Mouse (Mus musculus) testis, adult 2 months (tissue): ENCODE data around the gene 4933405L10Rik. TPM values are rescaled to one million over a fixed set of nuclear protein-coding genes. Genes with fewer than 3 reads are reported as not detected.
A peak's percentile ranks its signal among the peaks of the same experiment; 100 is the strongest.

Experiments used
- H3K27ac ChIP-seq: fragments of 200-500 bp; 2 replicates; pipeline ENCODE4 v1.5.1; 2012; ENCODE audit warnings: low read depth, low read length; ENCODE audit not compliant: control insufficient read depth, insufficient read depth
- H3K27me3 ChIP-seq: fragments of 200-500 bp; 2 replicates; pipeline ENCODE4 v1.6.1; 2012; ENCODE audit warnings: mild to moderate bottlenecking, low read length, moderate library complexity; ENCODE audit not compliant: control insufficient read depth, insufficient read depth
- H3K36me3 ChIP-seq: fragments of 200-500 bp; 2 replicates; pipeline ENCODE4 v1.6.1; 2012; ENCODE audit warnings: mild to moderate bottlenecking, low read length; ENCODE audit not compliant: control insufficient read depth, insufficient read depth
- H3K4me1 ChIP-seq: fragments of 200-500 bp; 2 replicates; pipeline ENCODE4 v1.6.1; 2012; ENCODE audit warnings: low read length; ENCODE audit not compliant: control insufficient read depth, insufficient read depth
- H3K4me3 ChIP-seq: fragments of 200-500 bp; 2 replicates; pipeline ENCODE4 v1.5.1; 2012; ENCODE audit warnings: low read depth, mild to moderate bottlenecking, low read length, moderate library complexity, mixed read lengths; ENCODE audit not compliant: control insufficient read depth
- CTCF ChIP-seq: fragments of 200-500 bp; IDR thresholded peaks from 2 replicates; pipeline ENCODE4 v1.5.1; 2012; ENCODE audit warnings: low read depth, mild to moderate bottlenecking, inconsistent platforms, low read length, moderate library complexity; ENCODE audit not compliant: control insufficient read depth, insufficient read depth, insufficient replicate concordance
- POLR2A ChIP-seq: fragments of 200-500 bp; IDR thresholded peaks from 2 replicates; pipeline ENCODE4 v1.6.1; 2012; ENCODE audit warnings: low read depth, mild to moderate bottlenecking, inconsistent platforms, low read length, moderate library complexity; ENCODE audit not compliant: control insufficient read depth
- polyA plus RNA-seq: library from polyadenylated mRNA; depleted of rRNA; stranded (reverse); fragments of >200 nt; gene quantifications from 2 replicates; pipeline ENCODE4 v1.2.3, GENCODE M21; 2012

The 4933405L10Rik gene
- polyA plus RNA-seq, 1 experiment = 60.1 TPM

DNA sequence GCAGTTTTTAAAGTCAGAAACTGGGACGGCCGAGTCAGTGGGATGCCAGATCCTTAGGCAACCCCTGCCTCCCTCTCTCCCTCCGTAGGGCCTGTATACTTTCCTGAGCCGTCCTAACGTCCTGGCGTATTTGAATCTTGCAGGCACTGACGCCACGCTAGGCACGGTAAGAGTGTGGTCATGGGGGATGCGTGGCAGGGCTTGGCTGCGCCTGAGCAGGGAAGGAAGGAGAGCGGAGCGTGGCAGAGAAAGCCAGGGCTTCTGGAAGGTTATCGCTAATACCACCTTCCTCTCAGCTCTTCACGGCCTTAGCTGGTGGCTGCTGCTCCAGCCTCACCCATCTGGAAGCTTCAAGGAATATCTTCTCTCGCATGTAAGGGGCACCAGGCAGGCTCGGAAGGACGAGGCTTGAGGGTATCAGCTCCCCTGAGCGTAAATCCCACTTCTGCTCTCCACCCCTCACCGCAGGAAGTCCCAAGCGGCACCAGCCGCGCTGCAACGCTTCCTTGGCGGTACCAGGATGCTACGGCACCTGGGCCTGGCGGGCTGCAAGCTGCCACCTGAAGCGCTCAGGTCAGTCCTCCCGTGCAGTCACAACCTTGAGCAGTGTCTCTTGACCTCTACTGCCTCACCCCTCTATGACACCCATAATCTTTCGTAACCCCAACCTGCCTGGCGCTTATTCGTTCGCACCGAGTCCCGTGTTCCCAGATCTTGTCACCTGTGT, 18.0 kb upstream of the 4933405L10Rik start:
- no peaks in the 10 kb centered on the region for H3K36me3 ChIP-seq
- H3K27ac ChIP-seq = no peak overlapping the region
- no peak for TF ChIP-seq POLR2A
- no peak for TF ChIP-seq CTCF
- H3K4me1 ChIP-seq = peaks cover 15% of the 10 kb centered on the region
- no peak overlapping the region for H3K4me3 ChIP-seq
- no peaks in the 10 kb centered on the region for H3K27me3 ChIP-seq

GRCm38 (mm10) chr8:105689983-105690360, 17.5 kb upstream of the 4933405L10Rik start:
- TF ChIP-seq CTCF (no peak), POLR2A (no peak)
- Histone ChIP-seq H3K4me1 (peaks cover 16% of the 10 kb centered on the region), H3K27ac (no peak overlapping the region), H3K36me3 (no peaks in the 10 kb centered on the region), H3K4me3 (no peak overlapping the region), H3K27me3 (no peaks in the 10 kb centered on the region)

DNA sequence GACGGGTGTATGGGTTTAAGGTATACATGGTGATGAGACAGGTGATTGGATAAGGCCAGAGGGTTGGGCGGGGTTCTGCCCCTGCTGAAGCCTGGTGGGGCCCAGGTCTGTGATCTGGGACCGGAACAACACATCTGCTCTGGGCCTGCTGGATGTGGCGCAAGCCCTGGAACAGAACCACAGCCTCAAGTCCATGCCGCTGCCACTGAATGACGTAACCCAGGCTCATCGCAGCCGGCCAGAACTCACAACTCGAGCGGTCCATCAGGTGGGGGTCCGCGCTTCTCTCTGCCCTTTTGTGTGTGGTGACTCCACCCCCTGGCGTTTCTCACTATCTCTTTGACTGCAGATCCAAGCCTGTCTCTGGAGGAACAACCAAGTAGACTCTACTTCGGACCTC, 16.5 kb upstream of the 4933405L10Rik start:
- Histone ChIP-seq H3K27ac (no peak overlapping the region), H3K4me1 (peaks cover 19% of the 10 kb centered on the region), H3K36me3 (no peaks in the 10 kb centered on the region), H3K4me3 (no peak overlapping the region), H3K27me3 (no peaks in the 10 kb centered on the region)
- TF ChIP-seq POLR2A (no peak), CTCF (no peak)

DNA sequence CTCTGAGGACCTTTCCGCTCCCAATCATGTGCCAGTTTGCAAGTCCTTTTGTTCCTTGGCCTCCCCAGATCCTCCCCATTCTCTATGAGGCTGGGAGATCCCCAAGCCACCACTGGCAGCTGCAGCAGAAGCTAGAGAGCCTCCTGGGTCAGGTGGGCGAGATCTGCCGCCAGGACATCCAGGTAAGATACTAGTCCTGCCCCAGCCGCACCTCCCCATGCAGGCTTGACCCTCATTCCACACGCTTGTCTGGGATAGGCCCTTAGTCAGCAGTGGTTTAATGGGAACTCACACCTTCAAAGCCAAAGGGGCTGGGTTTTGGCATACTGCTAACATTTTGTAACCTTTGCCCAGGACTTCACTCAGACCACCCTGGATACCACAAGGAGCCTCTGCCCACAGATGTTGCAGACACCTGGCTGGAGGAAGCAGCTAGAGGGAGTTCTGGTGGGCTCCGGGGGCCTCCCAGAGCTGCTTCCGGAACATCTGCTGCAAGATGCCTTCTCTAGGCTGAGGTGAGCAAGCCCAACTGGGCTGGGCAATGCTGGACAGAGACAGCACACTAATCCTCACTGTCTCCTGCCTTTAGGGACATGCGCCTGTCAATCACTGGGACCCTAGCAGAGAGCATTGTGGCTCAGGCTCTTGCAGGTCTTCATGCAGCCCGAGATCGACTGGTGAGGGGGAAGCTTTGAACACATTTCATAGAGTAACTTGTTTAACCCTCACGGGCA, 14.8 kb upstream of the 4933405L10Rik start:
- H3K36me3 ChIP-seq = no peaks in the 10 kb centered on the region
- H3K4me1 ChIP-seq = peaks cover 19% of the 10 kb centered on the region
- TF ChIP-seq CTCF (no peak), POLR2A (no peak)
- H3K27ac ChIP-seq = no peak overlapping the region
- no peaks in the 10 kb centered on the region for H3K27me3 ChIP-seq
- no peak overlapping the region for H3K4me3 ChIP-seq

- no peaks in the 10 kb centered on the region for H3K36me3 ChIP-seq
- no peak overlapping the region for H3K27ac ChIP-seq
- no peak for TF ChIP-seq POLR2A
- no peak for TF ChIP-seq CTCF
- peak overlapping the region; percentile 41 for H3K4me3 ChIP-seq
- H3K4me1 ChIP-seq = peaks cover 19% of the 10 kb centered on the region
- no peaks in the 10 kb centered on the region for H3K27me3 ChIP-seq
These were observed 13.8 kb upstream of the 4933405L10Rik start for GRCm38 (mm10) chr8:105693648-105694047.

- H3K36me3 ChIP-seq = no peaks in the 10 kb centered on the region
- H3K27me3 ChIP-seq = no peaks in the 10 kb centered on the region
- H3K27ac ChIP-seq = no peak overlapping the region
- TF ChIP-seq CTCF (no peak), POLR2A (no peak)
- peaks cover 19% of the 10 kb centered on the region for H3K4me1 ChIP-seq
- H3K4me3 ChIP-seq = peak overlapping the region; percentile 41
These were observed 13.2 kb upstream of the 4933405L10Rik start for GRCm38 (mm10) chr8:105694051-105694799.
